Mouse (Mus musculus): ENCODE results near the gene Krtap4-2. TPM values are rescaled to one million over a fixed set of nuclear protein-coding genes. Genes with fewer than 3 reads are reported as not detected.

The Krtap4-2 gene
- polyA plus RNA-seq (2012; rRNA removed), result not detected in 2 replicates

GRCm38 (mm10) chr11:99634653-99635134 is at the start of gene Krtap4-2:
Gene Krtap4-2, minus strand, starts transcription at chr11:99635084.

GRCm38 (mm10) chr11:99665860-99666259 is 31.0 kb upstream of the Krtap4-2 start, which contains the start of gene Krtap4-6:
Gene Krtap4-6, minus strand, starts transcription at chr11:99665960.

GRCm38 (mm10) chr11:99658467-99659010 is 23.7 kb upstream of the Krtap4-2 start, which contains the start of gene Gm11563:
Gene Gm11563, minus strand, starts transcription at chr11:99658960.

GRCm38 (mm10) chr11:99650136-99650535 is 15.3 kb upstream of the Krtap4-2 start, which contains the start of gene Gm11555:
Gene Gm11555, minus strand, starts transcription at chr11:99650236.

GRCm38 (mm10) chr11:99643635-99644139 is 8.8 kb upstream of the Krtap4-2 start, which contains the start of gene Krtap4-7:
Gene Krtap4-7, minus strand, starts transcription at chr11:99644089.

GRCm38 (mm10) chr11:99628138-99628537 is 6.7 kb downstream of the Krtap4-2 start, which contains the start of gene Krtap4-1:
Gene Krtap4-1, minus strand, starts transcription at chr11:99628238.

GRCm38 (mm10) chr11:99620335-99620734 is 14.5 kb downstream of the Krtap4-2 start, which contains the start of gene Gm11562:
Gene Gm11562, minus strand, starts transcription at chr11:99620435.

GRCm38 (mm10) chr11:99614796-99615363 is 20.0 kb downstream of the Krtap4-2 start, which contains the start of gene Krtap2-4:
Gene Krtap2-4, minus strand, starts transcription at chr11:99614846.

GRCm38 (mm10) chr11:99610089-99610488 is 24.8 kb downstream of the Krtap4-2 start, which contains the start of gene Gm11937:
Gene Gm11937, minus strand, starts transcription at chr11:99610189.

GRCm38 (mm10) chr11:99603208-99603607 is 31.7 kb downstream of the Krtap4-2 start, which contains the start of gene Gm11938:
Gene Gm11938, minus strand, starts transcription at chr11:99603308.

GRCm38 (mm10) chr11:99597742-99598141 is 37.1 kb downstream of the Krtap4-2 start, which contains the start of gene Krtap9-3:
Gene Krtap9-3, minus strand, starts transcription at chr11:99598105.

GRCm38 (mm10) chr11:99590981-99591380 is 43.9 kb downstream of the Krtap4-2 start, which contains the start of gene Krtap1-3:
Gene Krtap1-3, minus strand, starts transcription at chr11:99591339.

Other genes starting within 250 kb of the Krtap4-2 start
- 1.5 TPM in 2 replicates for gene Krt10, start 245.7 kb downstream of the Krtap4-2 start, polyA plus RNA-seq (2012; rRNA removed)
- gene Krt12, start 212.8 kb downstream of the Krtap4-2 start, polyA plus RNA-seq (2012; rRNA removed), result 0.87 and 2.0 TPM in 2 replicates
- gene Krt20, start 196.9 kb downstream of the Krtap4-2 start, polyA plus RNA-seq (2012; rRNA removed), result 0.58 and 0.64 TPM in 2 replicates
- 0.72 and 0.79 TPM in 2 replicates for gene Krt23, start 141.9 kb downstream of the Krtap4-2 start, polyA plus RNA-seq (2012; rRNA removed)
- gene Krt39, start 113.7 kb downstream of the Krtap4-2 start, polyA plus RNA-seq (2012; rRNA removed), result not detected in 2 replicates
- not detected in 2 replicates for gene Krt40, start 91.9 kb downstream of the Krtap4-2 start, polyA plus RNA-seq (2012; rRNA removed)
- not detected in 2 replicates for gene Krtap3-3, start 84.2 kb downstream of the Krtap4-2 start, polyA plus RNA-seq (2012; rRNA removed)
- not detected in 2 replicates for gene Krtap3-2, start 78.2 kb downstream of the Krtap4-2 start, polyA plus RNA-seq (2012; rRNA removed)
- gene Gm11939, start 75.6 kb downstream of the Krtap4-2 start, polyA plus RNA-seq (2012; rRNA removed), result not detected in 2 replicates
- gene Krtap3-1, start 68.5 kb downstream of the Krtap4-2 start, polyA plus RNA-seq (2012; rRNA removed), result not detected in 2 replicates
- not detected in 2 replicates for gene Krtap1-5, start 54.1 kb downstream of the Krtap4-2 start, polyA plus RNA-seq (2012; rRNA removed)
- gene Krtap1-4, start 51.4 kb downstream of the Krtap4-2 start, polyA plus RNA-seq (2012; rRNA removed), result not detected in 2 replicates
- not detected in 2 replicates for gene Krtap1-3, start 43.7 kb downstream of the Krtap4-2 start, polyA plus RNA-seq (2012; rRNA removed)
- not detected in 2 replicates for gene Krtap9-3, start 37.0 kb downstream of the Krtap4-2 start, polyA plus RNA-seq (2012; rRNA removed)
- gene Gm11938, start 31.8 kb downstream of the Krtap4-2 start, polyA plus RNA-seq (2012; rRNA removed), result not detected in 2 replicates
- not detected in 2 replicates for gene Gm11937, start 24.9 kb downstream of the Krtap4-2 start, polyA plus RNA-seq (2012; rRNA removed)
- gene Krtap2-4, start 20.2 kb downstream of the Krtap4-2 start, polyA plus RNA-seq (2012; rRNA removed), result not detected in 2 replicates
- 0.18 and 0.21 TPM in 2 replicates for gene Gm11562, start 14.6 kb downstream of the Krtap4-2 start, polyA plus RNA-seq (2012; rRNA removed)
- gene Krtap4-1, start 6.8 kb downstream of the Krtap4-2 start, polyA plus RNA-seq (2012; rRNA removed), result not detected in 2 replicates
- gene Krtap4-7, start 9.0 kb upstream of the Krtap4-2 start, polyA plus RNA-seq (2012; rRNA removed), result not detected in 2 replicates
- not detected in 2 replicates for gene Gm11555, start 15.2 kb upstream of the Krtap4-2 start, polyA plus RNA-seq (2012; rRNA removed)
- not detected in 2 replicates for gene Gm11563, start 23.9 kb upstream of the Krtap4-2 start, polyA plus RNA-seq (2012; rRNA removed)
- gene Krtap4-6, start 30.9 kb upstream of the Krtap4-2 start, polyA plus RNA-seq (2012; rRNA removed), result 0.18 and 0.26 TPM in 2 replicates
- gene Gm14190, start 55.7 kb upstream of the Krtap4-2 start, polyA plus RNA-seq (2012; rRNA removed), result not detected in 2 replicates
- gene Gm14180, start 99.2 kb upstream of the Krtap4-2 start, polyA plus RNA-seq (2012; rRNA removed), result not detected in 2 replicates
- not detected in 2 replicates for gene Gm11595, start 137.8 kb upstream of the Krtap4-2 start, polyA plus RNA-seq (2012; rRNA removed)
- gene Krtap4-8, start 145.6 kb upstream of the Krtap4-2 start, polyA plus RNA-seq (2012; rRNA removed), result not detected in 2 replicates
- gene Krtap4-9, start 150.1 kb upstream of the Krtap4-2 start, polyA plus RNA-seq (2012; rRNA removed), result not detected in 2 replicates
- gene Gm11596, start 158.4 kb upstream of the Krtap4-2 start, polyA plus RNA-seq (2012; rRNA removed), result not detected in 2 replicates
- not detected in 2 replicates for gene Gm11569, start 163.8 kb upstream of the Krtap4-2 start, polyA plus RNA-seq (2012; rRNA removed)
- gene Gm11554, start 169.4 kb upstream of the Krtap4-2 start, polyA plus RNA-seq (2012; rRNA removed), result not detected in 2 replicates
- gene Krtap4-13, start 174.8 kb upstream of the Krtap4-2 start, polyA plus RNA-seq (2012; rRNA removed), result not detected in 2 replicates
- gene Gm11564, start 180.6 kb upstream of the Krtap4-2 start, polyA plus RNA-seq (2012; rRNA removed), result not detected in 2 replicates
- not detected in 2 replicates for gene 2300003K06Rik, start 203.0 kb upstream of the Krtap4-2 start, polyA plus RNA-seq (2012; rRNA removed)
- gene Krtap4-16, start 216.5 kb upstream of the Krtap4-2 start, polyA plus RNA-seq (2012; rRNA removed), result not detected in 2 replicates
- gene Gm11568, start 222.8 kb upstream of the Krtap4-2 start, polyA plus RNA-seq (2012; rRNA removed), result not detected in 2 replicates
- gene Gm11559, start 229.4 kb upstream of the Krtap4-2 start, polyA plus RNA-seq (2012; rRNA removed), result not detected in 2 replicates
- not detected in 2 replicates for gene Krtap9-1, start 238.3 kb upstream of the Krtap4-2 start, polyA plus RNA-seq (2012; rRNA removed)
- gene Gm11567, start 244.1 kb upstream of the Krtap4-2 start, polyA plus RNA-seq (2012; rRNA removed), result not detected in 2 replicates

Measured in ovary, adult 2 months (tissue).